In genomic region chr11:103246731-103247290, GRCm38 (mm10) we compare ENCODE assay signal across 7 mouse cellular contexts. TPM values are rescaled to one million over a fixed set of nuclear protein-coding genes. Genes with fewer than 3 reads are reported as not detected.
DNase-seq lines count a peak whose midpoint lies in the region; ATAC-seq and TF ChIP-seq lines count a peak whose summit lies in the region.

No protein-coding gene starts in this region.

- H3K9me3 ChIP-seq in hindbrain, embryonic 13.5 days, result no peaks in the 10 kb centered on the region
- no peaks in the 10 kb centered on the region for H3K9me3 ChIP-seq in hindbrain, embryonic 11.5 days (ENCODE audit: control insufficient read depth, low read length)
- no peaks in the 10 kb centered on the region for H3K9me3 ChIP-seq in limb, embryonic 13.5 days

- H3K4me2 ChIP-seq in hindbrain, embryonic 13.5 days, result no peak overlapping the region
- no peak overlapping the region for H3K4me2 ChIP-seq in hindbrain, embryonic 11.5 days (replicated peaks; ENCODE audit: low read depth, low read length)
- H3K4me2 ChIP-seq in limb, embryonic 13.5 days (replicated peaks), result no peak overlapping the region

- H3K4me1 ChIP-seq in hindbrain, embryonic 13.5 days (replicated peaks), result peaks cover 48% of the 10 kb centered on the region
- no peaks in the 10 kb centered on the region for H3K4me1 ChIP-seq in hindbrain, embryonic 11.5 days (replicated peaks; ENCODE audit: control insufficient read depth, insufficient read depth, low read length)
- H3K4me1 ChIP-seq in limb, embryonic 13.5 days, result peaks cover 51% of the 10 kb centered on the region

- H3K36me3 ChIP-seq in hindbrain, embryonic 13.5 days, result no peaks in the 10 kb centered on the region
- H3K36me3 ChIP-seq in hindbrain, embryonic 11.5 days (ENCODE audit: control insufficient read depth, insufficient read depth, low read length), result no peaks in the 10 kb centered on the region
- H3K36me3 ChIP-seq in C2C12 (ENCODE audit: control insufficient read depth, insufficient read depth), result peaks cover 30% of the 10 kb centered on the region
- no peaks in the 10 kb centered on the region; the same call in 1 of the 2 replicates for H3K36me3 ChIP-seq in limb, embryonic 13.5 days

- 0 out of 2 replicates have a peak, but pooled peaks have one; percentile 24 for ATAC-seq in hindbrain, embryonic 13.5 days (ENCODE audit: low FRiP score)
- no peak for ATAC-seq in hindbrain, embryonic 11.5 days (ENCODE audit: low FRiP score)
- 0 out of 2 replicates have a peak, but pooled peaks have one; percentile 16 for ATAC-seq in limb, embryonic 13.5 days (ENCODE audit: low FRiP score, low read depth)

- no peaks in the 10 kb centered on the region for H3K27me3 ChIP-seq in hindbrain, embryonic 13.5 days
- no peaks in the 10 kb centered on the region for H3K27me3 ChIP-seq in hindbrain, embryonic 11.5 days (ENCODE audit: control insufficient read depth, insufficient read depth, low read length)
- H3K27me3 ChIP-seq in C2C12 (ENCODE audit: control insufficient read depth, insufficient read depth, insufficient read length), result no peaks in the 10 kb centered on the region
- H3K27me3 ChIP-seq in limb, embryonic 13.5 days, result no peaks in the 10 kb centered on the region

- peaks cover 66% of the 10 kb centered on the region for H3K79me3 ChIP-seq in C2C12 (ENCODE audit: low read depth)

- peak overlapping the region; percentile 57 for H3ac ChIP-seq in C2C12 (ENCODE audit: control insufficient read depth, insufficient read length, low read depth)

- no peak overlapping the region for H3K4me3 ChIP-seq in hindbrain, embryonic 13.5 days
- no peak overlapping the region for H3K4me3 ChIP-seq in hindbrain, embryonic 11.5 days (ENCODE audit: low read depth, low read length)
- H3K4me3 ChIP-seq in C2C12 (ENCODE audit: insufficient read depth, poor library complexity, severe bottlenecking), result no peak overlapping the region
- H3K4me3 ChIP-seq in limb, embryonic 13.5 days, result no peak overlapping the region

- WGBS in hindbrain, embryonic 13.5 days, result 68% methylated on average over 4 of the region's 4 CpGs
- 77% methylated on average over 4 of the region's 4 CpGs for WGBS in hindbrain, embryonic 11.5 days
- whole genome bisulfite sequencing in limb, embryonic 13.5 days, result 67% methylated on average over 4 of the region's 4 CpGs

- H3K9ac ChIP-seq in hindbrain, embryonic 13.5 days, result no peak overlapping the region
- H3K9ac ChIP-seq in hindbrain, embryonic 11.5 days (ENCODE audit: low read depth, low read length), result no peak overlapping the region
- H3K9ac ChIP-seq in limb, embryonic 13.5 days, result peak overlapping the region; percentile 26; the same call in 1 of the 2 replicates

- H3K27ac ChIP-seq in hindbrain, embryonic 13.5 days, result peak overlapping the region; percentile 35
- no peak overlapping the region for H3K27ac ChIP-seq in hindbrain, embryonic 11.5 days (ENCODE audit: low read depth, low read length)
- 0 out of 2 replicates have a peak overlapping the region, but pooled peaks have one; percentile 44 for H3K27ac ChIP-seq in limb, embryonic 13.5 days

- DNase-seq in hindbrain, embryonic 11.5 days (ENCODE audit: low spot score), result no peak
- DNase-seq in 416B (ENCODE audit: low read depth), result peak; percentile 57
- DNase-seq in ovary, postnatal 10 days (ENCODE audit: low spot score), result no peak
- no peak for DNase-seq in cerebellum, adult 9-11 months

- TF ChIP-seq CTCF in C2C12 (IDR thresholded peaks at IDR 0.05; ENCODE audit: control insufficient read depth, insufficient read depth, insufficient read length), result no peak

- H3K79me2 ChIP-seq in C2C12 (ENCODE audit: control insufficient read depth, insufficient read depth), result peaks cover 88% of the 10 kb centered on the region

TF ChIP-seq in C2C12, 6 proteins besides CTCF, POLR2A, EP300 and RAD21:
- no peak for TF ChIP-seq MYOD1 (IDR thresholded peaks at IDR 0.05; ENCODE audit: control insufficient read depth, insufficient read length, low read depth)
- TF ChIP-seq USF1 (IDR thresholded peaks at IDR 0.05; ENCODE audit: low read depth), result no peak

RNA-seq across cellular contexts. Expression of gene Map3k14, which starts 20.5 kb away (rescaled TPM):
- 3.2 and 3.4 TPM in 2 replicates for polyA plus RNA-seq in hindbrain, embryonic 13.5 days (2015; fragmentation: Nextera tagmentation; extraction: Ambion mirVana)
- polyA plus RNA-seq in hindbrain, embryonic 11.5 days (2014; fragmentation: Nextera tagmentation; extraction: Ambion mirVana), result 3.0 and 3.3 TPM in 2 replicates
- polyA plus RNA-seq in C2C12 (2012; fragmentation: generic; extraction: Trizol), result 9.7 TPM
- 4.8 and 5.4 TPM in 2 replicates for polyA plus RNA-seq in limb, embryonic 13.5 days (2015; fragmentation: Nextera tagmentation; extraction: Ambion mirVana)

RNA-seq across cellular contexts. Expression of gene Spata32, which starts 28.6 kb away (rescaled TPM):
- 0.40 and 0.58 TPM in 2 replicates for polyA plus RNA-seq in hindbrain, embryonic 13.5 days (2015; fragmentation: Nextera tagmentation; extraction: Ambion mirVana)
- not detected in 2 replicates for polyA plus RNA-seq in hindbrain, embryonic 11.5 days (2014; fragmentation: Nextera tagmentation; extraction: Ambion mirVana)
- not detected for polyA plus RNA-seq in C2C12 (2012; fragmentation: generic; extraction: Trizol)
- polyA plus RNA-seq in limb, embryonic 13.5 days (2015; fragmentation: Nextera tagmentation; extraction: Ambion mirVana), result not detected in 2 replicates

RNA-seq across cellular contexts. Expression of gene 1700023F06Rik, which starts 38.5 kb away (rescaled TPM):
- 0.87 and 1.3 TPM in 2 replicates for polyA plus RNA-seq in hindbrain, embryonic 13.5 days (2015; fragmentation: Nextera tagmentation; extraction: Ambion mirVana)
- polyA plus RNA-seq in hindbrain, embryonic 11.5 days (2014; fragmentation: Nextera tagmentation; extraction: Ambion mirVana), result 0.25 and 0.27 TPM in 2 replicates
- polyA plus RNA-seq in C2C12 (2012; fragmentation: generic; extraction: Trizol), result 0.02 TPM
- polyA plus RNA-seq in limb, embryonic 13.5 days (2015; fragmentation: Nextera tagmentation; extraction: Ambion mirVana), result 0.55 and 0.61 TPM in 2 replicates
